Mouse (Mus musculus) inflammation-experienced regulatory T-cells, adult 6 months (primary cell): ENCODE data around the gene Tmem87a. TPM values are rescaled to one million over a fixed set of nuclear protein-coding genes. Genes with fewer than 3 reads are reported as not detected.

Experiments used
- ATAC-seq: one replicate; pipeline ENCODE4 v1.8.0; 2017
- polyA plus RNA-seq, 3 experiments: library from polyadenylated mRNA; unstranded; fragments of 100-300 nt; shearing (Covaris generic); gene quantifications; one replicate each; pipeline ENCODE4 v1.2.1; 2017

Gene Tmem87a
- polyA plus RNA-seq, 3 experiments from 2014 or later: 18.9 to 28.3 (median 24.6) TPM

DNA sequence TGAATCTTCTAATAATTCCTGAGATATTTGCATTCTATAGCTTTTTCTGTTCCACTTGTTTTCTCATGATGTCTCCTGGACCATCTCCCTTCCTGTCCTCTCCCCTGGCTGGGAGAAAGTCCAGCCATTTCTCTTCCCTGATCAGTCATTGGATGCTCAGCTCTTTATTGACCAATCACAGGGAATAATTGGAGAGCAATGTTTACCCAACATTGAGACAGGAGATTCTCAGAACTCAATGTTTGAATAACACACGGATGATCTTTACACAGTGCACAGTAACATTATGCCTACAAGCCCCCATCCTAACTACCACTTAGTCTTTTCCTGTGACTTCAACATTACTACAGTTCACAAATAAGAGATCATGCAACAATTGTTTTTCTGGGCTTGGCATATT, 43.5 kb downstream of the Tmem87a start:
- ATAC-seq: no peak

- peak; percentile 97 for ATAC-seq
Measured at GRCm38 (mm10) chr2:120352682-120353646, 50.9 kb downstream of the Tmem87a start, which contains the start of gene Vps39. Gene Vps39, minus strand, starts transcription at chr2:120353137.

DNA sequence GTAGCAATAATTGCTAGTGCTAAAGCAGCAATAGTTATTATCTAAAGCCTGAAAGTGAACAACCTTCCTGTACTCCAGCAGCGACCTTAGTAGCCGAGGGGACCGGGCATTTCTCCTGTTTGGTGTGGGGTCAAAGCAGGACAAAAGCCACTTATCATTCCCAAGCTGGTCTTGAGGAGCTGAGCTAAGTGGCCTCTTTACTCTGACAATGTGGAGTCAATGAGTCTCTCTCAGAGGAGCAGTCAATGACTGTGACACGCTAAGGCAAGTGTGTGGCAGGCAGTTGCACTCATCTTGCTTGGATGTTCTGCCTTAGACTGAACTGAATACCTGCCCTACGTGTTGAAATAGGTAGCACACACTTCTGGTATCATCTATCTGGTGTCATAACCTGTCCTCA, 52.6 kb downstream of the Tmem87a start:
- no peak for ATAC-seq

GRCm38 (mm10) chr2:120348120-120348519, 55.8 kb downstream of the Tmem87a start:
- ATAC-seq: peak; percentile 21

DNA sequence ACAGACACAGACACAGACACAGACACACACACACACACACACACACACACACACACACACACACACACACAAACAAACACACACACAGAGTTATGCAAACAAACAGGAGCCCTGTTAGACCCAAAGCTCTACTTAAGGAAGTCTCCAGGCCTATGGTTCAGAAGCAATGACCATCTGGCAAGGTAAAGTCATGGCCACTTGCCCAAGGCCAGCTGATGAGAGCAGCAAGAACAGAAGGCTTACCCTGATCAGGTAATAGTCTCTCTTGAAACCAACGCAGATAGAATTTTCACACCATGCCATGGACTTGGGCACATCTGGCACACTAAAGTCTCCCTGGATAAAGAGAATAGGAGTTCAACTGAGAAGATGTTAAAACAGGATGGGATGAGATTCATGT, 62.2 kb downstream of the Tmem87a start:
- ATAC-seq: no peak

DNA sequence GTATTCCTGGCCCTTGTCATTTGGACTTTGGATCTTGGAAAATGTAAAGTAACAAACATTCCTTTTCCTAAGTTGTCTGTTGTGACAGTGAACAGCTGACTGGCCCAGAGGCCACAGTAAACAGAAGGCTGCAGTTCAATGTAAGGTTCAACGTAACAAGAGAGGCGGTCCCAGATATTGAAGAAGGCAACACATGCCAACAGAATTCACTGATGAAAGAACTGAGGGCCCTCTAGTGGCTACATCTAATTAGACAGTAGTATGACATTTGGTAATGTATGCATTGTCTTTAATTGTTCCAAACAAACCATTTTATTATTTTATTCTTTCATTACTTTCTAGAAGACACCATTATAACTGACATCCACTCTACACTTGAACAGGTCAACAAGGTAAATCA, 66.0 kb downstream of the Tmem87a start:
- ATAC-seq: no peak

GRCm38 (mm10) chr2:120331575-120331974, 72.3 kb downstream of the Tmem87a start:
- ATAC-seq: no peak

DNA sequence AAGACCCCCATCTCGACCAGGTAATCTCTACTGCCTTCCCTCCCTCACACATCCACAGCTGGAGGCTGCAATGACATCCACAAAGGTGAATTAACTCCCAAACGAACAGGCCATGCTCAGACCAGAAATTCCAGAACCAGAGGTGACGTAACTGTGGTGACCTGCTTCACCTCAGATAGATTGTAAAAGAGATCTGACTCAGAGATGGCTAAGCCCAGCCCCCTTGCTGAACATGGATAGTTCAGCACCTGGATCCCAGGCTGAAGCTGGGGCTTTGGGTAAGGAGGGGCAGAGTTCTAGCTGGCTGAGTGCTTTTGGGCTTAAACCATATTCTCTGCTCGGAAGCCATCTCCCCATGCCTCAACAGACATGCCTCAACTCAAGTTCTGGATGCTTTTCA, 88.8 kb downstream of the Tmem87a start:
- ATAC-seq: no peak

- ATAC-seq: no peak
Measured at GRCm38 (mm10) chr2:120314487-120314886, 89.4 kb downstream of the Tmem87a start.

GRCm38 (mm10) chr2:120313976-120314375, 89.9 kb downstream of the Tmem87a start, which contains the start of gene Pla2g4f:
Gene Pla2g4f, minus strand, starts transcription at chr2:120314165.
- ATAC-seq: no peak

DNA sequence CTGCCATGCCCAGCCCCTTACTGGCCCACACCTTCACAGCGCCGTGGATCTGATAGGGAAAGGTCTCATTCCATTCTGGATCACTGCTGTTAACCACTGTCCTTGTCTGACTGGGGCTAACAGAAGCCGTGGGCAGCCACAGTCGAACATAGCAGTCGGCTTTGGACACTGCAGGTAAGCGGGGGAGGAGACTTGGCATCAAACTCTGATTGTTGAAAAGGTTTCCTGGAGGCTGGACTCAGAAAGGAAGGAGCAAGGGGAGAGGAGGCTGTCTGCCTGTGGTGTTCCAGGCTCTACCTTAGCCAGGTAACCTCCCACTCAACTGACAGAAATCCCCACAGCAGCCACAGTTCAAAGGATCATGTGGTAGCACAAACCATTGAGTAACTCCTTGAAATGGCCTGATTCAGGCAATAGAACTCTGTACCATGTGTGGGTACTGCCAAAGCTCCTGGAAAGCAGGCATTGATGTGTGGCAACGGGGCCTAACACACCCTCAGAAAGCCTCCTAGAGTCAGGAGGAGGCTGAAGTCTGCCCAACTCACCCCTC, 91.6 kb downstream of the Tmem87a start:
- no peak for ATAC-seq

Other genes with a start within 250 kb of the Tmem87a start
- gene Ehd4, start 249.5 kb downstream of the Tmem87a start, polyA plus RNA-seq: 10 to 100 TPM in 1 of 3 experiments, 1 to 10 TPM in 2; 2.9 to 16.2 (median 3.9) TPM
- not detected for gene Pla2g4e, start 158.8 kb downstream of the Tmem87a start, polyA plus RNA-seq
- not detected for gene Pla2g4d, start 114.9 kb downstream of the Tmem87a start, polyA plus RNA-seq
- gene Pla2g4f, start 89.9 kb downstream of the Tmem87a start, polyA plus RNA-seq: 1 to 10 TPM in 2 of 3 experiments, under 1 TPM in 1; 0.80 to 2.8 (median 1.7) TPM
- gene Vps39, start 51.0 kb downstream of the Tmem87a start, polyA plus RNA-seq: 10 to 100 TPM; 20.1 to 28.3 (median 26.7) TPM
- gene Ganc, start 217 bp downstream of the Tmem87a start, polyA plus RNA-seq: 10 to 100 TPM; 10.9 to 32.3 (median 29.3) TPM
- gene Capn3, start 51.9 kb upstream of the Tmem87a start, polyA plus RNA-seq: 10 to 100 TPM in 2 of 3 experiments, 1 to 10 TPM in 1; 2.8 to 42.7 (median 37.9) TPM
- 10 to 100 TPM; 23.8 to 29.5 (median 28.5) TPM for gene Zfp106, start 159.7 kb upstream of the Tmem87a start, polyA plus RNA-seq
- gene Snap23, start 163.6 kb upstream of the Tmem87a start, polyA plus RNA-seq: 10 to 100 TPM; 54.6 to 67.1 (median 58.2) TPM
- gene Haus2, start 205.3 kb upstream of the Tmem87a start, polyA plus RNA-seq: 10 to 100 TPM; 15.6 to 19.5 (median 18.0) TPM
- gene Lrrc57, start 205.4 kb upstream of the Tmem87a start, polyA plus RNA-seq: 10 to 100 TPM; 30.6 to 33.5 (median 33.4) TPM
- gene Stard9, start 225.0 kb upstream of the Tmem87a start, polyA plus RNA-seq: 1 to 10 TPM in 1 of 3 experiments, under 1 TPM in 2; 0.44 to 1.2 (median 0.78) TPM